In the genomic region with DNA sequence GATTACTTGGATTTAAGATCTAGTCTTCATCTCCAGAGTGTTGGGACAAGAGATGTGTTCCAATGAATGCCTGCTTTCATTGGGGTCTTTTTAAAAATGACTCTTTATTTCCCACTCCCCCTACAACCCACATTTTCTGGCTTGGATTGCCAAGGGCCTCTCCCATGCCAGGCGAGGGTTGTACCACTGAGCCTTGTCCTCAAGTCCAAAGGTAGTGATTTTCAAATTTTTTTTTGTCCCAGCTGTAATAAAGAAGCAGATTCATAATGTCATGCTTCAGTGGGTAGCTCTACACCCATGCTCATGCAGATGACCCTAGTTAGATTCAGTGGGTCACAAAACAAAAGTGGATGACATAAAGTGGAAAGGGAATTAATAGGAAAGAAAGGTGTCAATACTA, we compare ENCODE assay signal across 33 mouse cellular contexts. TPM values are rescaled to one million over a fixed set of nuclear protein-coding genes. Genes with fewer than 3 reads are reported as not detected.
"Had no signal": no experiment of that assay in that cellular context is flagged by ENCODE, and none has a peak within 500 bp of the region (broad histone marks: within the 10 kb centered on the region; RNA-seq: fewer than 3 reads in every experiment).

No protein-coding gene starts in this region.

- H3K4me2 ChIP-seq: heart, embryonic 11.5 days; heart, embryonic 12.5 days; heart, embryonic 13.5 days; heart, embryonic 15.5 days; hindbrain, embryonic 12.5 days; hindbrain, embryonic 13.5 days; hindbrain, embryonic 14.5 days; hindbrain, embryonic 15.5 days; intestine, embryonic 15.5 days; kidney, embryonic 15.5 days had no signal

- H3K36me3 ChIP-seq: heart, embryonic 10.5 days; heart, embryonic 12.5 days; heart, embryonic 13.5 days; heart, embryonic 15.5 days; hindbrain, embryonic 10.5 days; hindbrain, embryonic 12.5 days; hindbrain, embryonic 15.5 days; intestine, embryonic 15.5 days; kidney, embryonic 15.5 days had no signal

- H3K9ac ChIP-seq: heart, embryonic 12.5 days; heart, embryonic 13.5 days; heart, embryonic 15.5 days; hindbrain, embryonic 12.5 days; hindbrain, embryonic 13.5 days; hindbrain, embryonic 14.5 days; hindbrain, embryonic 15.5 days; intestine, embryonic 15.5 days; kidney, embryonic 15.5 days had no signal

- H3K9me3 ChIP-seq: heart, embryonic 10.5 days; heart, embryonic 12.5 days; heart, embryonic 13.5 days; heart, embryonic 15.5 days; hindbrain, embryonic 10.5 days; hindbrain, embryonic 12.5 days; hindbrain, embryonic 13.5 days; hindbrain, embryonic 15.5 days; intestine, embryonic 15.5 days; kidney, embryonic 15.5 days had no signal

- DNase-seq: heart, adult 18-20 months; heart, adult 2 months; heart, postnatal 10 days; heart, postnatal 14 days; heart, postnatal 36 days; heart, postnatal 4 days; kidney, adult 11 months; kidney, adult 18-20 months; kidney, adult 8-10 months; kidney, postnatal 10 days; kidney, postnatal 14 days; kidney, postnatal 25 days; layer of hippocampus, adult 9-11 months; layer of hippocampus, postnatal 36 days had no signal

- ATAC-seq: hindbrain, embryonic 16.5 days; hindbrain, postnatal 0 days; inflammation-experienced regulatory T-cells, adult 6 months; intestine, embryonic 15.5 days had no signal

- H3K27me3 ChIP-seq: heart, embryonic 12.5 days; heart, embryonic 13.5 days; heart, embryonic 15.5 days; hindbrain, embryonic 12.5 days; hindbrain, embryonic 13.5 days; hindbrain, embryonic 15.5 days; intestine, embryonic 15.5 days; kidney, embryonic 15.5 days had no signal

- H3K4me3 ChIP-seq: heart, adult 2 months; heart, embryonic 10.5 days; heart, embryonic 12.5 days; heart, embryonic 13.5 days; heart, embryonic 15.5 days; hindbrain, embryonic 10.5 days; hindbrain, embryonic 12.5 days; hindbrain, embryonic 13.5 days; hindbrain, embryonic 15.5 days; intestine, embryonic 15.5 days; kidney, embryonic 15.5 days; layer of hippocampus, adult 2 months; left cerebral cortex, adult 2 months had no signal

- H3K27ac ChIP-seq: heart, adult 2 months; heart, embryonic 10.5 days; heart, embryonic 13.5 days; heart, embryonic 15.5 days; hindbrain, embryonic 10.5 days; hindbrain, embryonic 12.5 days; hindbrain, embryonic 13.5 days; hindbrain, embryonic 14.5 days; hindbrain, embryonic 15.5 days; hindbrain, postnatal 0 days; intestine, embryonic 15.5 days; kidney, embryonic 15.5 days; kidney, postnatal 0 days; layer of hippocampus, adult 2 months; left cerebral cortex, adult 2 months had no signal

- H3K4me1 ChIP-seq: heart, embryonic 10.5 days; heart, embryonic 15.5 days; hindbrain, embryonic 10.5 days; hindbrain, embryonic 12.5 days; hindbrain, embryonic 13.5 days; hindbrain, embryonic 15.5 days; intestine, embryonic 15.5 days; kidney, embryonic 15.5 days had no signal

RNA-seq across cellular contexts. Expression of gene Ggt7, which starts 28.9 kb away (rescaled TPM):
- total RNA-seq: hematopoietic stem cell, adult 5-6 weeks had no signal
